Mouse (Mus musculus): Measurements from ENCODE around the gene Higd1c. TPM values are rescaled to one million over a fixed set of nuclear protein-coding genes. Genes with fewer than 3 reads are reported as not detected.
"Not testable (repeated sequence)": the region's sequence is repeated elsewhere in the genome, so short reads cannot be mapped to it uniquely, and the experiment has no call there.

Gene Higd1c
- total RNA-seq, 1 experiment from 2014 or later, result not detected

DNA sequence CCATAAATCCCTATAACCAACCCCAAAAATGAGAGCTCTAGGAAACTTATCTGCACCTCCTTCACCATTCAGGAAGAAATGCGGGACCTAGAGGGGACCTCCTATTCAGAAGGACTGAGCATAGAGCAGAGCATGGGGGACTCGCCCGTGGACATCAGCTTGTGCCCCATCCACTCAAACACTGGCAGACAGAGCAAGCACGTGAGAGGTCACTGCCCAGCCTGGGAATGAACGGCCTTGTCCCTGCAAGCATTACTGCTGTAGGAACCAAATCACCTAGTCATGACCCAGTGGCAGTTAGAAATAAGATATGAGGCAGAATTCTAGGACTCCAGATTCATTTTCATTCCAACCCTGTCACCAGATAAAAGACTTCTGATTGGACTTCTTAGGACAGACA, 47.4 kb downstream of the Higd1c start:
- DNase-seq, result peak; percentile 33

DNA sequence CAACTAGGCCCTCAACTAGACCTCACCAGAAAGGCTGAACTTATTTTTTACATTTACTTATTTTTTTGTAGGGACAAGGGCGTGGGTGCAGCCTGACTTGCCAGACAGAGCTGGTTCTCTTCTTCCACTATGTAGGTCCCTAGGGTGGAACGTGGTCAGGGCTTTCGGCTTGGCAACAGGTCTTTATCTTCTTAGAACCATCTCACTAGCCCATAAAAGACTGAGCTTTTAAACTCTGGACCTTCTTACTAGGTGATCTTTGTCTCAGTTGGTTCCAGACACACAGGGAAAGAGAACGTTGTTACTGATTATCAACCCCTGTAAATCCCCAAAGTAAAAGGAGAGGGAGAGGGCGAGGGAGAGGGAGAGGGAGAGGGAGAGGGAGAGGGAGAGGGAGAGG, 49.0 kb downstream of the Higd1c start:
- no peak for DNase-seq

DNA sequence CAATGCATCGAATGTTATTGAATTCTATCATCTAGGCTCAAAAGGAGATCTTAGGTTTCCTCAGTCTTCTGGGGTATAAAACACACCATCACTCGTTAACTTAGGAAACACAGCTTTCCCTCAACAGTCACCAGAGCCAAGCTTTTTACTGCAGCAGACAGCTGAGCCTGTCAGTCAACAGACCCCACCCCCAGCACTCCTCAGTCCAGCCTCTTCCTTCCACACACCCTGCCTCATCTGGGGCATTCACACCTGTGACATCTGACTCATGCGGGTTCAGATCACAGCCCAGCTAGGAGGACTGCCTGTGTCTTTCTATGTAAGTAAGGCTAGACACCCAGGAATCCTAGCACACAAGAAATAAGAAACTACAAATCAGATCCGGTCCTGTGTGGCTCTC, 49.7 kb downstream of the Higd1c start:
- DNase-seq, result no peak

DNA sequence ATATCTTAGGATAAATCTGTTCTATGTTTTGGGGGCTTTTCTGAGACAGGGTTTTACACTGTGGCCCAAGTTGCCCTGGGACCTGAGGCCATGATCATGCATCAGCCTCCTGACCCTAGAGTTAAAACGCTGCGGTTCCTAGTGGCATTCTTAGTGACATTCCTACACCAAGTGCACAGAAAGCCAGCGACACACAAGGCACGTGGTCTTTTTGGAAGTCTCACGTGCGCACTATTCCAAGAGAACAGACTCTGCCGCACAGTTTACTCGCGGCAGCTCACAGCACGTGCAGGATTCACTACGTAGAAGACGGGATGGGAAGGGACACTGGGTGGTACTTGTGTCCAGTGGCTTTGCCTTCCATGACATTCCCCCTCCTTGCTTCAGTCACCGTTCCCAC, 50.6 kb downstream of the Higd1c start:
- DNase-seq, result no peak

DNA sequence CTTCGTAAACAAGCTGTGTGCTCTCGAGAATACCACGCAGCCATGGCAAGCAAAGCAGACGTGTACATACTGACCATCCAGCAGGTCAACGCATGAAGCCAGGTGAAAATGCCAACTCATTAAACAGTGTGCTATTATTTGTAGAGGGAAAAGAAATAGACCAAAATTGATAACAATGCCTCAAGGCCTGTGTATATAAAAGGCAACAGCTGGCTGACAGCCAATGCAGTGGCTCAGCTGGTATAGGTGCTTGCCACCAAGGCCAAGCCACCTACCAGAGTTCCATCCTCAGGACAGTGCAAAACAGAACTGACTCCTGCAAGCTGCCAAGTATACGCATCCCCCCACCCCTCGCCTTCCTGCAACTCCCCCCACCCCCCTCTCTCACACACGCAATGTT, 51.3 kb downstream of the Higd1c start:
- DNase-seq, result peak; percentile 48

DNA sequence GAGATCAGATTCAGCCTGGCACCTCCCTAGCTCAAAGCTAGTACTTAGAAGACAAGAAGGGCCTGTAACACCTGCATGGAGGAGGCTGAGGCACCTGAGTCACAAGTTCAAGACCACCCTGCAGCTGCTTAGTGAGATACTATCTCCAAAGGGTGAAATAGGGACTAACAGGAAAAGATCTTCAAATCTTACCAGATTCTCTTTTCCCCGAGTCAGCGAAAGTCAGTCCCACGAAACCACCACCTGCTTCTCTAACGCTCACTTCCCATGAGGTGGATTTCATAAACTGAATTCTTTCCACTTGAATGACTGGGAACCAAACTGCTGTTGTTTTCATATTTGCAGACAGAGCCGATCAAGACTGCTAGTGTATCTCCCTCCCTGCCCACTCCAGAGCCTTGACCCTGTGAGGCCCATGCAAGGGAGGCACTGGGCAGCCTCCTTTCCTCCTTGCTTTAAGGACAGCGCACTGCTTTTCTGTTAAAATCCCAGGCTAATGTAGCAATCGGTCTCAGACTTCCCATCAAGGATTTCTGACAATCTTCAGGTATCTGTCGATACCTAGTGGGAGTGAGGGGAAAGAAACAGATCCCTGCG, 53.6 kb downstream of the Higd1c start:
- peak; percentile 47 for DNase-seq

DNA sequence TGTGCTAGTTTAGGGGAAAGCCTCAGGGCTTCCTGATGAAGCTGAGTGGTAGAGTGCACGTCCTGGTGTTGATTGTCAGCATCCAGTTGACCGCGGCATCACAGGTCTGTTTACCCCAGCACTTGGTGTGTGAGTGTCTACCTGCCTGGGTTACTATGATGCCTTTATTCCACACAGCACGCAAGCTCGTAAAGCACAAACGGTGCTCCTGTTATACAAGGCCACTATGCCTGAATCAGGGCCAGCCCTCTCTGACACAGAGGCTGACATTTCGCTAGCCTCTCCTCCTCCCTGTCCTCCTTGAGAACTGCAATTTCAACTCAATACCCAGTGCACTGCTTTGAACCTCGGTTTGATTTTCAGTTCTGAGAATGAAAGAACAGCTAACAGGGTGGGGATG, 55.0 kb downstream of the Higd1c start:
- peak; percentile 81 for DNase-seq

DNA sequence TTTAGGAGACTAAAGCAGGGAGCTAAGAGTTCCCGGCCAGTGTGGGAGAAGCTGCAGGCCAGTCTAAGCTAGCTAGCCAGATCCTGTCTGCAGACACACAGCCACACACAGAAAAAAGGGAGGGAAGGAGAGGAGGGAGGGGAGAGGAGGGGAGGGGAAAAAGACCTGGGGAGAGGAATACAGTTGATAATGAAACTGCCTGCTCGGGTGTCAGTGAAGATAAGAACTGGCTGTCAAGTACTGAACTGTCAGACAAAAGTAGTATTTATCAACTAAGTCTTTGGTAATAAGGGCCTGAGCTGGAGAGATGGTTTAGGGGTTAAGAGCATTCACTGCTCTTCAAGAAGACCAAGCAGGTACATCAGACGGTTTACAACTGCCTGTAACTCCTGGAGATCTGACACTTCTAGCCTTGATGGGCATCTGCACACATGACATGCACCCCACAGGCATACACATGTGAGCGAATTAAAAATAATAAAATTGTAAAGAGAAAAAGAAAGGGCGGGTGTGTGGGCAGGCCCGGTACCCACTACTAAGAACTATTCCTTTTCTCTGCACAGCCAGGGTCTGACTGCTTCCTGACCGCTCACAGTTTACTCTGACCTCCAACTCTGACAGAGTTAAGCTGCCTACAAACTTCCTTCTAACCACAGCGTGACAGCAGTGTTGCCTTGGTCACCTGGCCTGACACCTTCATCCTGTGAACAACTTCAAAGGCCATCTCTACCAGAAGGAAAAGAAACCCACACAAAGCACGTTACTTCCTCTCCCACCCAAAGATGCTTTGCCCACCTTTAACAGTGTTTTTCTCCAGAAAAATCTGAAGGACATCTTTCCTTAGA, 55.8 kb downstream of the Higd1c start:
- no peak for DNase-seq

DNA sequence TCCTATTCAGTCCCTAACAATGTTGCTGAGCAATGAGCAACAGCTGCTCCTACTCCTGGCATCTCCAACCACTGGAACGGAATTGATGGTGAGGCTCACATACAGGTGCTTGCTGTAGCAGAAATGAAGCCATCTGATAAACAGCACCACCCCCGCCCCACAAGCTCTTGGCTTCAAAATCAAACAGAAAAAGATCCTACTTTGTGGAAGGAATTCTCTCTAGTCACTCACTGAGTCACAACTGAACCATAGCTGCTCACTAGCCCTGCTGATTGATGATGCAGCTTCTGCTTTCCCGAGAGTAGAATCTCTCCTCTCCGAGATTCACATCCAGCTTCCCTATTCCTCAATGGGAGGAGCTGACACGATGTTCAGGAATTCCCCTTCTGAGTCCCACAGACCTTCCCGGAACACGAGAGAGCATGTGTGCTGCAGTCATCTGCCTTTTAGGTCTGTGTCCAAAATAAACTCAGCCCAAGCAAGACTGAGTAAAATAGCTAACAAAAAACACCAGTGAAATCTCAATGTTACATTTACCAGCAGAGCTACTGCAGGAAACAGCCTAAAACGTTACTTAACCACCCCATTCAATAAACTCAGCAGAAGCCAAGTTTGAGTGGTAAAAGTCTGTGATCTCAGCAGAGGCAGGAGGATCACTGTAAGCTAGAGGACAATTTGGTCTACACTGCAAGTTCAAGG, 56.9 kb downstream of the Higd1c start:
- peak; percentile 52 for DNase-seq

DNA sequence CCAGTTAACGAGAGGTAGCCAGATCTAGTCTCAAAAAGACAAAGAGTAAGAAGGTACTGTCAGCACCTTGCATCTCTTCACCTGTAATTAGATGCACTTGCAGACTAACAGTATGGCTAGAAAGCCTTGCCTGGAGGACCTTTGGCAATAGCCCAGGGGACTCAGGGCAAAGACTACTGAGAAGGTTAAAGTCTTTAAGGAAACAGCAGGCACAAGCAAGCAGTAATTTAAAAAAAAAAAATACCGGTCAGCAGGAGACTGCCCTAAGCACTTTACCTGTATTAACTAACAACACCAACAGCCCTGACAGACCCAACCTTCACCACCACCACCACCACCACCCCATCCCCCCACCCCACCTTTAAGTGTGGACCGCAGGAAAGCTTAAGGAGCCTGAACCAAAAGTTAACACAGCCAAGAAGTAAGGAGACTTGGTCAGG, 57.4 kb downstream of the Higd1c start, which contains the start of gene Gm5475:
Gene Gm5475 (plus strand): TSS at position 390 of the 440 bp plus-strand sequence.
- not testable (repeated sequence) for DNase-seq

DNA sequence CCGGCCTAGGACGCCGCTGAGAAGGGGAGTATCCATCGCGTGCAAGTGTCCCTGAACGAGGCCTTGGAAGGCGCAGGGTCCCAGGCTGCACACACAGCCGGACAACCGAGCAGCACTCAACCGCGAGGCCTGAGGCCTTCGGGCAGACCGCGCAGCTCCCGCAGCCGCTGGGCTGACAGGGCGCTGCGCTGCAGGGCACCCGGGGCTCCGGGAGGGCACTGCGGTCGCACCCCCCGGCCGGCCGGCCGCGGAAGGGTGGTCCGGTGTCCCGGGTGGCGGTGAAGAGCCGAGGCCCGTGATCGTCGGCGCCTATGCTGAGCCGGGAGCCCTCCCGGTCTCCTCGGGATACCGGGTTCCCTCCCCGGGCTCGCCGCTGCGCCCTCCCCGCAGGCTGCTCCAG, 58.1 kb downstream of the Higd1c start:
- DNase-seq, result peak; percentile 64

DNA sequence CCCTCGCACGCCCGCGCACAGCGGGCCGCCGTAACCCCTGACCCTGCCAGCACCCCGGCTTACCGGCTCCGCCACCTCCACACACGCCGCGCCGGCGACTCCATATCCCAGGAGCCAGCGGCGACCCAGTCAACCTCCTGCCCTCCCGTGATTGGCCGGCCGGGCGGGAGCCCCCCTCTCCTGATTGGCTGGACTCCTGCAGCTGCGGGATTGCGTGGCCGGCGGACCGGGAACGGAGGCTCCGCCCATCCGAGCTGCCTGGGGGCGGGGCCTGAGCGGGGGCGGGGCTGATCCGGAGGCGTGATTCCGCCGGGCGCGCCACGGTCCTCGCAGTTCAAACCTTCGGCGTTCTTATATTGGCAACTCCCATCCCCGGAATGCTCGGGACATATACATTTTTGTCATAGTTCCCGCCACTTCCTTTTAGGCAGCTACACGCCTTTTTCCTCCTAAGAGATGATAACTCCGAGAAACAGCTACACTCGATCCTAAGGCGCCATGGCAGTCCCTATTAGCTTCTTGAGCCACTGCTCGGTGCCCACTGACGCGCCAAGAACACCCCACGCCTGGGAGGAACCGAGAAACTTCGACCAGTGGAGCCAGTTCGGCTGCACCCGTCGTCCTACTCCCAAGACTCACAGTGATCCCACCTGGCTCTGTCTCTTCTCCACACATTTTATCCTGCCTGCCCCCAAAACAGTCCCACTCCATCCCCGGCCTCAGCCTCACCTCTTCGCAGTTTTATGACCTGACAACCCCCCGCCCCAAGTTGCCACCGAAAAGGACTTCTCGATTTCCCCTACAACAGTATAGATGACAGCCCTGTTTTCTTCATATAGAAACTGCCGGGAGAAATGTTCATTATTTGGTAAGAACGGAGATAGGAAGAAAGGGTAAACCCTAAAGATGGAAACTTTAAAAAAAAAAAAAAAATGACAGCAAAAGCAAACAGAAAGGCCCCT, 58.8 kb downstream of the Higd1c start:
- peak; percentile 99 for DNase-seq

DNA sequence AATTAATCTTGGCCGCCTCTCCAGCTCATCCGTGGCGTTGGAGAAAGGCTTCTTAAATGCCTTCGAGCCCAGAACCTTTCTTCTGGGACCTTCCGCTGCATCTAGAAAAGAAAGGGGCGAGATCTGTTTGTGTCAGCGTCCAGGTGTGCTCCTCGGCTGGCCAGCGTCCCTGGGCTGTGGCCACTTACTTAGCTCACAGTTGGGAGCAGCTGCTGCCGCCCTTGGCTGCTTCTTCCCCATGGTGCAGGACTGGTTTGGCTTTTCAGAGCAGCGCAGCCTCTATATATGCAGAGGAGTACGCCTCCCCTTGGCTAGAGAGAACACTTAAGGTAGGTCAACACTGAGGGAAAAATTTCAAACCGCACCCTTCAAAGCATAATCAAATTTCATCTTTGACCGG, 59.6 kb downstream of the Higd1c start:
- peak; percentile 47 for DNase-seq

DNA sequence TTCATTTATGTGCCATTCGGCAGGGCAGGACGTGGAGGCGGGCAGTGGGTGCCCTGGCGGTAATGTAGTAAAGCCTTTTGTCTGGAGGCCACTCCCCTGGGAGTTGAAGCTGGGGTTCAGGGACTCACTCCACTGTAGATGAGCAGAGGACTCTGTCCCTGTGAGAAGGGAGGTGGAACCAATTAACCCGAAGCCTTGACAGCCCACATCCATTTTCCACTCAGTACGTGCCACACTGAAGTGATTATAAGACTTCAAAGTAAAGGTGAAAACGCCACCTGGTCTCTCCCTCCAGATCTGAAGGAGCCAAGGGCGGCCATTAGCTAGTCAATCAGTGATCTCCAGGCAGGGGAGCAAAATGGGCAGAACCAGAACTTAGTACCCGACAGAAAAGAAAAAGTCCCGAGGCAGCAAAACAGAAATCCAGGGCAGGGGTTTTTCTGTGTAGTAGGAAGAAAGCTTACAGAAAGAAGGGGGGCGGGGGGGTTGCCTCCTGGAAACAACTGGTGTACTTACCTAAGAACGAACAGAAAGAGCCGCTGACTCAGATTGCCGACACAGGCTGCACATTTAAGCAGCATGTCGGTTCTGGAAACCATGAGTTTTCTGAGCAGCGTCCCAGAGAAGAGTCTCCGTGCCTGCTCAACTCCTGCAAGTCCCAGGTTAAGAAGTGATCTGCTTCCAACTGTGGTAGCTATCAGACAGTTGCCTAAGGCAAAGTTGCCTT, 60.2 kb downstream of the Higd1c start, which contains the start of gene Slc11a2:
Gene Slc11a2 (minus strand): TSS at position 677 of the 727 bp plus-strand sequence.
- DNase-seq, result peak; percentile 49

DNA sequence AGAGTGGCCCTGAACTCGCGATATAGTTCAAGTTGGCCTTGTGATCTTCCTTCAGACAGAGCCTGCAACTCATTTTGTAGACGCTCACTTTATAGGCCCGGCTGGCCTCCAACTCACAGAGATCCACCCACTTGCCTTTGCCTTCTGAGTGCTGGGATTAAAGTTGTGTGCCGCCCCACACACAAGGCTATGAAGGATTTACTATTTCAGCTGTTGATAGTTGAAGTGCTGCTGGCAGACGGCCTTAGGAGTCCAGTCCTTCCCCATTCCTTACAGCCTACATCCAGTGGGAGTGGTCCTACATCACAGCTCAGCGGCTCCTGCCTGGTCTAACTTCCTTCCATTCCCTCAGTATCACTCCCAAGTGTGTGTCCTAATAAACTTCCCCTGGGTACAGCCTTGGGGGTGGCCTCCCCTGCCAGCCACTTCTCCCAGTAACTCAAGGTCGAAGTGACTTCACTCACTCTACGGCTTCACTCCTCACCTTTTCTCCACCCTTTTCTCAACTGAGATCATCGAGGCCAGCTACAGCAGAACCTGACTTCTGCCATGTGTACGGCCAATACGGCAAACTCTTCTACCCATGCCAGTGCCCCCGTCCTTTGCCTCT, 64.1 kb downstream of the Higd1c start:
- peak; percentile 70 for DNase-seq

DNA sequence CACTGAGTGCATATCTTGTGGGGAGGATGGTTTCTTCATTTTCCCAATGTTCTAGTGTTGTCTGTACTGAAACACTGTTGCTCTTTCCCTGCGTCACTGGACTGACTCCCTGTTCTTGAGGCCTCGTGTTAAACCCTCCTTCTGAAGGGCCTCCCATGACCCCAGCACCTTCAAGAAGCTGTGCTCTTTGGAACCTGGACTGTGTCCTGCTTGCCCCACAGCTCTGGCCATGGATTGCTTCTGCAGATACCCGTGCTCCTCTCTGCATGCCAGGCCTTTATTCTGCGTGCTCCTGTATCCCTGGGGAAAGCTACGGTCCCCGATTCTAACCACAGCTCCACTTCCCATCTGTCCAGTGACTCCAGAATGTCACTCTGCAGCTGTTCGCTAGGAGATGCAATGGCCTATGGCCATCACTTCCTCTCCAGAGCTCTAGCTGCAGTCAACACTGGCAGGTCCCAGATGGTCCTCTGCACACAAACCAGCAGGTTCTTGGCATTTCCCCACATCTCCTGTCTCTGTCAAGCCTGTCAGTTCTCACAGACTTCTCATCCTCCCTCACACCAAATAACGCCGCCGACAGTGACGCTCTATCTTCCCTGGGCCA, 65.7 kb downstream of the Higd1c start:
- no peak for DNase-seq

DNA sequence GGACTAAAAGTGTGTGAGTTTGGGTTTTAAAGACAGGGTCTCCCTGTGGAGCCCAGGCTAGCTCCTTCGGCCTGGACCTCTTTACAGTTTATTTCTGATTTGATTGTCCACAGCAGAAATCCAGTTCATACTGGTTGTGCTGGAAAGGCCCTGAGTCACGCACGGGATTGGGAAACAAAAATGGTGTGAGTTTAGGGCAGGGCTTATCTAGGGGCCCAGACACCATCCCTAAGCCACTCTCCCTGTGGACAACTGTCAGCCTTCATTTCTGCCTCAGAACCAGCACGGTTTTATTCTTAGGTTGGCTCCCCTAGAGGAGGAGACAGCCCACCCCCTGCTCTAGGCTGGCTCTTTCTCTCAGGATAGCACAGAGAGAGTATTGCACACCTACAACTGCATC, 68.9 kb downstream of the Higd1c start:
- no peak for DNase-seq
